Mouse (Mus musculus) heart, embryonic 16.5 days (tissue): ENCODE results near the gene Six6. TPM values are rescaled to one million over a fixed set of nuclear protein-coding genes. Genes with fewer than 3 reads are reported as not detected.

ENCODE experiments used
- ATAC-seq: fragments of 200-750 bp; cut with Nextera tagmentation; replicated peaks from 2 replicates; pipeline ENCODE4 v1.8.0; 2017; ENCODE audit warnings: moderate number of reproducible peaks; ENCODE audit not compliant: insufficient read depth, low FRiP score; ENCODE audit errors: extremely low read depth
- H3K27ac ChIP-seq: fragments of 300-500 bp; sonication (generic); 2 replicates; pipeline ENCODE4 v1.5.1; 2014; ENCODE audit warnings: mild to moderate bottlenecking, low read length, control low read depth, moderate library complexity
- H3K27me3 ChIP-seq: fragments of 300-500 bp; sonication (generic); 2 replicates; pipeline ENCODE4 v1.6.1; 2014; ENCODE audit warnings: low read length, mixed read lengths; ENCODE audit not compliant: control insufficient read depth, insufficient read depth
- H3K36me3 ChIP-seq: fragments of 300-500 bp; sonication (generic); 2 replicates; pipeline ENCODE4 v1.6.1; 2014; ENCODE audit not compliant: control insufficient read depth, insufficient read depth
- H3K4me1 ChIP-seq: fragments of 300-500 bp; sonication (generic); 2 replicates; pipeline ENCODE4 v1.6.1; 2014; ENCODE audit warnings: low read length, mixed read lengths; ENCODE audit not compliant: control insufficient read depth, insufficient read depth
- H3K4me2 ChIP-seq: fragments of 300-500 bp; sonication (generic); 2 replicates; pipeline ENCODE4 v1.6.1; 2014; ENCODE audit warnings: low read depth, mild to moderate bottlenecking, control low read depth, low read length
- H3K4me3 ChIP-seq: fragments of 300-500 bp; sonication (generic); 2 replicates; pipeline ENCODE4 v1.5.1; 2014; ENCODE audit warnings: mild to moderate bottlenecking, control low read depth, low read length
- H3K9ac ChIP-seq: fragments of 300-500 bp; sonication (generic); 2 replicates; pipeline ENCODE4 v1.6.1; 2014; ENCODE audit warnings: low read length, control low read depth
- H3K9me3 ChIP-seq: fragments of 300-500 bp; sonication (generic); replicated peaks from 2 replicates; pipeline ENCODE4 v1.6.1; 2016; ENCODE audit warnings: low read length; ENCODE audit not compliant: control insufficient read depth
- WGBS: fragments of 180-500 bp; shearing (Covaris S2); extraction: QIAGEN DNeasy Blood & Tissue Kit; methylation state at CpG from one replicate; pipeline ENCODE4 v1.1.7; 2014; 5-methylcytosine and 5-hydroxymethylcytosine counted together
- polyA plus RNA-seq: library from polyadenylated mRNA; unstranded; fragments of >200 nt; fragmentation: Nextera tagmentation; extraction: Ambion mirVana; gene quantifications from 2 replicates; pipeline ENCODE4 v1.2.1, GENCODE M21; 2015

Six6 gene
- polyA plus RNA-seq, 1 experiment from 2014 or later = not detected

GRCm38 (mm10) chr12:72953089-72953488, 13.4 kb downstream of the Six6 start:
- no peaks in the 10 kb centered on the region for H3K9me3 ChIP-seq
- WGBS = 83% methylated on average over 5 of the region's 5 CpGs
- H3K27ac ChIP-seq = no peak overlapping the region
- H3K27me3 ChIP-seq = peaks cover 12% of the 10 kb centered on the region
- no peak overlapping the region for H3K4me3 ChIP-seq
- peaks cover 11% of the 10 kb centered on the region for H3K4me1 ChIP-seq
- H3K9ac ChIP-seq = no peak overlapping the region
- H3K4me2 ChIP-seq = no peak overlapping the region
- no peak for ATAC-seq
- H3K36me3 ChIP-seq = no peaks in the 10 kb centered on the region

- no peaks in the 10 kb centered on the region for H3K9me3 ChIP-seq
- H3K4me2 ChIP-seq = no peak overlapping the region
- H3K4me3 ChIP-seq = no peak overlapping the region
- H3K4me1 ChIP-seq = peaks cover 11% of the 10 kb centered on the region
- WGBS = 62% methylated on average over 5 of the region's 5 CpGs
- ATAC-seq = no peak
- no peak overlapping the region for H3K9ac ChIP-seq
- no peaks in the 10 kb centered on the region for H3K36me3 ChIP-seq
- H3K27me3 ChIP-seq = peaks cover 9% of the 10 kb centered on the region
- no peak overlapping the region for H3K27ac ChIP-seq
Observed at GRCm38 (mm10) chr12:72953858-72954257, 14.2 kb downstream of the Six6 start.

GRCm38 (mm10) chr12:72954906-72955305, 15.2 kb downstream of the Six6 start:
- Histone ChIP-seq H3K9me3 (no peaks in the 10 kb centered on the region), H3K27me3 (peaks cover 7% of the 10 kb centered on the region), H3K4me2 (no peak overlapping the region), H3K4me3 (no peak overlapping the region), H3K9ac (no peak overlapping the region), H3K27ac (0 out of 2 replicates have a peak overlapping the region, but pooled peaks have one; percentile 3), H3K4me1 (peaks cover 11% of the 10 kb centered on the region), H3K36me3 (no peaks in the 10 kb centered on the region)
- ATAC-seq = peak; percentile 52; the same call in 1 of the 2 replicates
- 16% methylated on average over 4 of the region's 4 CpGs for WGBS

GRCm38 (mm10) chr12:72957829-72958424, 18.2 kb downstream of the Six6 start:
- H3K36me3 ChIP-seq = no peaks in the 10 kb centered on the region
- ATAC-seq = no peak
- no peak overlapping the region for H3K27ac ChIP-seq
- no peak overlapping the region for H3K4me3 ChIP-seq
- peaks cover 11% of the 10 kb centered on the region for H3K4me1 ChIP-seq
- 59% methylated on average over 6 of the region's 6 CpGs for WGBS
- no peaks in the 10 kb centered on the region for H3K9me3 ChIP-seq
- H3K9ac ChIP-seq = no peak overlapping the region
- H3K4me2 ChIP-seq = no peak overlapping the region
- no peaks in the 10 kb centered on the region; the same call in 1 of the 2 replicates for H3K27me3 ChIP-seq

GRCm38 (mm10) chr12:72958446-72958845, 18.8 kb downstream of the Six6 start:
- H3K4me2 ChIP-seq = no peak overlapping the region
- 87% methylated on average over 3 of the region's 3 CpGs for WGBS
- H3K27me3 ChIP-seq = no peaks in the 10 kb centered on the region; the same call in 1 of the 2 replicates
- H3K4me3 ChIP-seq = no peak overlapping the region
- no peak for ATAC-seq
- no peak overlapping the region for H3K9ac ChIP-seq
- H3K27ac ChIP-seq = no peak overlapping the region
- peaks cover 11% of the 10 kb centered on the region for H3K4me1 ChIP-seq
- H3K9me3 ChIP-seq = no peaks in the 10 kb centered on the region
- H3K36me3 ChIP-seq = no peaks in the 10 kb centered on the region

GRCm38 (mm10) chr12:72962761-72963160, 23.1 kb downstream of the Six6 start:
- Histone ChIP-seq H3K4me3 (no peak overlapping the region), H3K9ac (no peak overlapping the region), H3K36me3 (no peaks in the 10 kb centered on the region), H3K4me1 (no peaks in the 10 kb centered on the region), H3K4me2 (no peak overlapping the region), H3K27me3 (no peaks in the 10 kb centered on the region), H3K9me3 (no peaks in the 10 kb centered on the region), H3K27ac (no peak overlapping the region)
- 67% methylated on average over 6 of the region's 6 CpGs for WGBS
- no peak for ATAC-seq

GRCm38 (mm10) chr12:72967541-72967940, 27.8 kb downstream of the Six6 start:
- no peak overlapping the region for H3K4me2 ChIP-seq
- WGBS = 78% methylated on average over 7 of the region's 7 CpGs
- H3K4me1 ChIP-seq = no peaks in the 10 kb centered on the region
- H3K27ac ChIP-seq = no peak overlapping the region
- H3K9me3 ChIP-seq = no peaks in the 10 kb centered on the region
- H3K4me3 ChIP-seq = no peak overlapping the region
- no peaks in the 10 kb centered on the region for H3K36me3 ChIP-seq
- no peak overlapping the region for H3K9ac ChIP-seq
- H3K27me3 ChIP-seq = no peaks in the 10 kb centered on the region
- no peak for ATAC-seq

GRCm38 (mm10) chr12:72970620-72971019, 30.9 kb downstream of the Six6 start:
- H3K4me2 ChIP-seq = no peak overlapping the region
- no peak overlapping the region for H3K27ac ChIP-seq
- no peaks in the 10 kb centered on the region for H3K9me3 ChIP-seq
- no peak overlapping the region for H3K9ac ChIP-seq
- ATAC-seq = no peak
- H3K36me3 ChIP-seq = no peaks in the 10 kb centered on the region
- no peaks in the 10 kb centered on the region for H3K4me1 ChIP-seq
- WGBS = 61% methylated on average over 14 of the region's 14 CpGs
- H3K4me3 ChIP-seq = no peak overlapping the region
- no peaks in the 10 kb centered on the region; the same call in 1 of the 2 replicates for H3K27me3 ChIP-seq

- H3K4me1 ChIP-seq = peaks cover 5% of the 10 kb centered on the region; the same call in 1 of the 2 replicates
- no peaks in the 10 kb centered on the region; the same call in 1 of the 2 replicates for H3K27me3 ChIP-seq
- no peak overlapping the region for H3K4me2 ChIP-seq
- H3K36me3 ChIP-seq = no peaks in the 10 kb centered on the region
- WGBS = 3% methylated on average over 6 of the region's 6 CpGs
- H3K9me3 ChIP-seq = no peaks in the 10 kb centered on the region
- ATAC-seq = no peak
- no peak overlapping the region for H3K9ac ChIP-seq
- no peak overlapping the region for H3K4me3 ChIP-seq
- no peak overlapping the region for H3K27ac ChIP-seq
Observed at GRCm38 (mm10) chr12:72973161-72973560, 33.5 kb downstream of the Six6 start.
